In the genomic region with DNA sequence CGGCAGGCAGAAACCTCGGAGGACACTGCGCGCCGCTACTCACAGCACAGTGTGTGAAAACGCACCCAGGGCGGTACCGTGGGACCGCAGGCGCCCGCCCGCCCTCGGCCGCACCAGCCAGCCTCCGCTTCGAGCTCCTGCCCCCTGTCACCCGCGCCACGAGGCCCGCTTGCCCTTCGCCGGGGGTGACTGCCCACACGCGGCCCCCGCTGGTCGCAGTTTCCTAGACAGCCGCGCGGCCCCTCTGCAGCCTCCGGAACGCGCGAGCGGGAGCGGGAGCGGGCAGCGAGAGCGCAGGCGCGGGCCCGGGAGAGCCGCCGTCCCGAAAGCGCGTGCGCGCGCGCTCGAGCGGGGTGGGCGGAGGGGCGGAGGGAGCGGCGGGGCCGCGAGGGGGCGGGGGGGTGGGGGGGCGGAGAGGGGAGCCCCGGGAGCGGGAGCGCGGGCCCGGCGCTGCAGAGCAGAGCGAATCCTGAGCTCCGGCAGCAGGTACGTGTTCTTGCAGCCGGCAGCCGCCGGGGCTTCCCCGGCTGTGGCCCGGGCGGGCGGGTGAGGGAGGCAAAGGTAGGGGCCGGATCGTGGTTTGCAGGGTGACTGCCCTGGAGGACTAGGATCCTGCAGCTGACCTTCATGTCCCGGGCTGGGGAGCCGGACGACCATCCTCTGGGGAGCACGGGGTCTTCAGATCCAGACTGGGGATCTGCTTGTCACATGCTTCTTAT, we compare ENCODE assay signal across 8 mouse cellular contexts. TPM values are rescaled to one million over a fixed set of nuclear protein-coding genes. Genes with fewer than 3 reads are reported as not detected.
DNase-seq lines count a peak whose midpoint lies in the region; ATAC-seq and TF ChIP-seq lines count a peak whose summit lies in the region.

A gene (minus strand): TSS at position 330 of the 719 bp plus-strand sequence.
A gene (plus strand): TSS at position 399 of the 719 bp plus-strand sequence.

- peaks cover 38% of the 10 kb centered on the region for H3K27me3 ChIP-seq in Patski
- no peaks in the 10 kb centered on the region for H3K27me3 ChIP-seq in hindbrain, postnatal 0 days (ENCODE audit: insufficient read depth, low read length)

- CTCF ChIA-PET in Patski (lab: Charles Lee) = no interaction called here

- H3K27ac ChIP-seq in gastrocnemius, adult 2 months = peak within 1 kb of the TSS; percentile 83
- peak within 1 kb of the TSS; percentile 78 for H3K27ac ChIP-seq in hindbrain, postnatal 0 days

- H3K4me1 ChIP-seq in hindbrain, postnatal 0 days (ENCODE audit: insufficient read depth, low read length) = peaks cover 4% of the 10 kb centered on the region; the same call in 1 of the 2 replicates

- no peak for TF ChIP-seq CTCF in Patski (IDR thresholded peaks at IDR 0.05)
- TF ChIP-seq CTCF in gastrocnemius, adult 2 months (IDR thresholded peaks at IDR 0.05) = no peak
- TF ChIP-seq CTCF in hindbrain, postnatal 0 days (IDR thresholded peaks at IDR 0.05; ENCODE audit: low read depth) = no peak

- POLR2A ChIA-PET in Patski (lab: Charles Lee) = no interaction called here

- in situ Hi-C loops in Patski (cut with MboI; ENCODE audit: low pct_unique_long_range_greater_than_20kb) = no loop called here

- WGBS in hindbrain, postnatal 0 days = under 1% methylated on average over 67 of the region's 82 CpGs

- H3K4me2 ChIP-seq in hindbrain, postnatal 0 days (ENCODE audit: low read depth, low read length) = peak within 1 kb of the TSS; percentile 65

- intact Hi-C loops in gastrocnemius, adult 2 months (cut with DNase I) = loop anchor here (5.0 kb wide), 1 partner anchor 66 kb away; no protein-coding TSS in a partner anchor
- intact Hi-C loops in left cerebral cortex, postnatal 10 days (cut with DNase I) = loop anchor here (2.0 kb wide), 1 partner anchor 66 kb away; no protein-coding TSS in a partner anchor

- H3K36me3 ChIP-seq in hindbrain, postnatal 0 days (ENCODE audit: insufficient read depth, low read length) = no peaks in the 10 kb centered on the region

- no peak for DNase-seq in Patski (ENCODE audit: low read depth, low spot score)
- DNase-seq in cerebellum, postnatal 14 days = peak; percentile 91 to 93
- DNase-seq in gastrocnemius, adult 2 months = peak; percentile 85
- DNase-seq in hindbrain, postnatal 0 days (ENCODE audit: low spot score) = peak; percentile 94
- DNase-seq in left cerebral cortex, postnatal 10 days (ENCODE audit: extremely low spot score in 1 of 2, low spot score in 2 of 2) = peak; percentile 55 to 89
- DNase-seq in right cerebral cortex, postnatal 25 days = peak; percentile 87
- peak; percentile 54 to 60 for DNase-seq in urinary bladder, postnatal 36 days (ENCODE audit: low spot score in 2 of 2)

- ATAC-seq in Patski = peak; percentile 65
- ATAC-seq in hindbrain, postnatal 0 days = peak; percentile 91
- ATAC-seq in megakaryocyte progenitor cell, adult 5-6 weeks (replicated peaks; ENCODE audit: poor library complexity) = peak; percentile 59

- peak within 1 kb of the TSS; percentile 93 for H3K4me3 ChIP-seq in gastrocnemius, adult 2 months
- peak within 1 kb of the TSS; percentile 75 for H3K4me3 ChIP-seq in hindbrain, postnatal 0 days (ENCODE audit: low read length)

- no peaks in the 10 kb centered on the region for H3K9me3 ChIP-seq in hindbrain, postnatal 0 days (ENCODE audit: low read length)

- H3K9ac ChIP-seq in hindbrain, postnatal 0 days (replicated peaks; ENCODE audit: low read length) = peak within 1 kb of the TSS; percentile 70

RNA-seq across cellular contexts. Expression of the first gene that starts in this region (rescaled TPM):
- polyA plus RNA-seq in Patski (2021) = 2.1 TPM
- total RNA-seq in gastrocnemius, adult 2 months (2021) = 1 to 10 TPM in 1 of 2 experiments, under 1 TPM in 1; 0.59 to 1.0 TPM
- total RNA-seq in hindbrain, postnatal 0 days (2014; rRNA removed) = 0.07 and 0.68 TPM in 2 replicates
- polyA plus RNA-seq in hindbrain, postnatal 0 days (2015; fragmentation: Nextera tagmentation; extraction: Ambion mirVana) = 1.1 and 1.7 TPM in 2 replicates
- total RNA-seq in left cerebral cortex, postnatal 10 days (2021) = 1 to 10 TPM in 1 of 2 experiments, under 1 TPM in 1; 0.30 to 1.5 TPM
- 10.5 and 11.4 TPM in 2 replicates for total RNA-seq in megakaryocyte progenitor cell, adult 5-6 weeks (2015)
- total RNA-seq in megakaryocyte progenitor cell, adult 5-6 weeks (2017) = 7.2 and 9.1 TPM in 2 replicates

RNA-seq across cellular contexts. Expression of the second gene that starts in this region (rescaled TPM):
- 1.3 TPM for polyA plus RNA-seq in Patski (2021)
- total RNA-seq in gastrocnemius, adult 2 months (2021) = 1 to 10 TPM in 1 of 2 experiments, under 1 TPM in 1; 0.84 to 3.6 TPM
- 7.1 and 15.3 TPM in 2 replicates for total RNA-seq in hindbrain, postnatal 0 days (2014; rRNA removed)
- polyA plus RNA-seq in hindbrain, postnatal 0 days (2015; fragmentation: Nextera tagmentation; extraction: Ambion mirVana) = 5.6 and 5.9 TPM in 2 replicates
- total RNA-seq in left cerebral cortex, postnatal 10 days (2021) = 10 to 100 TPM; 13.4 to 13.6 TPM
- total RNA-seq in megakaryocyte progenitor cell, adult 5-6 weeks (2015) = not detected in 2 replicates
- not detected in 2 replicates for total RNA-seq in megakaryocyte progenitor cell, adult 5-6 weeks (2017)
